ENCODE assay signal across 30 mouse cellular contexts in genomic region chr8:13122887-13123421, GRCm38 (mm10). TPM values are rescaled to one million over a fixed set of nuclear protein-coding genes. Genes with fewer than 3 reads are reported as not detected.
DNase-seq lines count a peak whose midpoint lies in the region; ATAC-seq and TF ChIP-seq lines count a peak whose summit lies in the region.
"Had no signal": no experiment of that assay in that cellular context is flagged by ENCODE, and none has a peak within 500 bp of the region (broad histone marks: within the 10 kb centered on the region; RNA-seq: fewer than 3 reads in every experiment).

No protein-coding gene starts in this region.

- no peak for DNase-seq in stomach, postnatal 0 days (ENCODE audit: low spot score)
- peak; percentile 39 for DNase-seq in liver
- no peak for DNase-seq in kidney, adult 9 months
- DNase-seq: adrenal gland, postnatal 14 days; B cell, adult 2 months; cerebellum, adult 9-10 months; forebrain, postnatal 0 days; gastrocnemius, postnatal 14 days; heart, adult 18-20 months; kidney, adult 18-20 months; kidney, postnatal 10 days; lung, embryonic 14.5 days; right cerebral cortex, adult 18-20 months; right cerebral cortex, postnatal 4 days; thymus, adult 2 months; thymus, postnatal 4 days had no signal

- H3K4me2 ChIP-seq in stomach, embryonic 15.5 days: no peak overlapping the region
- H3K4me2 ChIP-seq in stomach, postnatal 0 days (replicated peaks; ENCODE audit: low read depth): no peak overlapping the region
- no peak overlapping the region for H3K4me2 ChIP-seq in liver, embryonic 16.5 days (ENCODE audit: low read depth, low read length)
- H3K4me2 ChIP-seq in forebrain, embryonic 15.5 days (replicated peaks): no peak overlapping the region
- H3K4me2 ChIP-seq in hindbrain, embryonic 13.5 days: no peak overlapping the region
- H3K4me2 ChIP-seq: hindbrain, embryonic 14.5 days; limb, embryonic 13.5 days; lung, embryonic 14.5 days; neural tube, embryonic 13.5 days had no signal

- no peaks in the 10 kb centered on the region for H3K9me3 ChIP-seq in stomach, embryonic 15.5 days
- H3K9me3 ChIP-seq in stomach, postnatal 0 days (ENCODE audit: control insufficient read depth, low read length): no peaks in the 10 kb centered on the region
- H3K9me3 ChIP-seq in liver, embryonic 16.5 days (replicated peaks; ENCODE audit: control insufficient read depth, low read length): no peaks in the 10 kb centered on the region
- H3K9me3 ChIP-seq in forebrain, embryonic 15.5 days: no peaks in the 10 kb centered on the region
- H3K9me3 ChIP-seq in hindbrain, embryonic 13.5 days: no peaks in the 10 kb centered on the region
- H3K9me3 ChIP-seq: forebrain, embryonic 10.5 days; limb, embryonic 13.5 days; midbrain, embryonic 10.5 days; neural tube, embryonic 13.5 days had no signal

- no peaks in the 10 kb centered on the region for H3K4me1 ChIP-seq in stomach, embryonic 15.5 days
- H3K4me1 ChIP-seq in stomach, postnatal 0 days (replicated peaks; ENCODE audit: control insufficient read depth, insufficient read depth): no peaks in the 10 kb centered on the region
- H3K4me1 ChIP-seq in liver, embryonic 16.5 days (ENCODE audit: control insufficient read depth, low read depth, low read length): peaks cover 26% of the 10 kb centered on the region
- H3K4me1 ChIP-seq in forebrain, embryonic 15.5 days: no peaks in the 10 kb centered on the region
- H3K4me1 ChIP-seq in hindbrain, embryonic 13.5 days (replicated peaks): no peaks in the 10 kb centered on the region
- H3K4me1 ChIP-seq: forebrain, embryonic 10.5 days; limb, embryonic 13.5 days; midbrain, embryonic 10.5 days; neural tube, embryonic 13.5 days had no signal

- peak; percentile 29; the same call in 1 of the 2 replicates for ATAC-seq in stomach, embryonic 15.5 days (ENCODE audit: insufficient read depth, low FRiP score, low read depth)
- no peak for ATAC-seq in stomach, postnatal 0 days (ENCODE audit: low FRiP score, low TSS enrichment)
- peak; percentile 60 for ATAC-seq in liver, embryonic 16.5 days (ENCODE audit: low read depth)
- no peak for ATAC-seq in forebrain, embryonic 15.5 days (replicated peaks)
- ATAC-seq in hindbrain, embryonic 13.5 days (ENCODE audit: low FRiP score): no peak
- ATAC-seq: forebrain, postnatal 0 days; inflammation-experienced regulatory T-cells, adult 6 months; midbrain, embryonic 16.5 days had no signal

- H3K36me3 ChIP-seq in stomach, embryonic 15.5 days: peaks cover 50% of the 10 kb centered on the region
- peaks cover 23% of the 10 kb centered on the region for H3K36me3 ChIP-seq in stomach, postnatal 0 days (ENCODE audit: control insufficient read depth, insufficient read depth, low read length)
- peaks cover 30% of the 10 kb centered on the region for H3K36me3 ChIP-seq in liver, embryonic 16.5 days (ENCODE audit: control insufficient read depth, insufficient read depth)
- H3K36me3 ChIP-seq in forebrain, embryonic 15.5 days: peaks cover 40% of the 10 kb centered on the region
- H3K36me3 ChIP-seq in hindbrain, embryonic 13.5 days: peaks cover 73% of the 10 kb centered on the region

- no peaks in the 10 kb centered on the region for H3K27me3 ChIP-seq in stomach, embryonic 15.5 days (replicated peaks)
- H3K27me3 ChIP-seq in stomach, postnatal 0 days (ENCODE audit: control insufficient read depth, insufficient read depth, low read length): no peaks in the 10 kb centered on the region
- H3K27me3 ChIP-seq in liver, embryonic 16.5 days (ENCODE audit: control insufficient read depth, insufficient read depth, low read depth, low read length): no peaks in the 10 kb centered on the region
- H3K27me3 ChIP-seq in forebrain, embryonic 15.5 days: no peaks in the 10 kb centered on the region
- H3K27me3 ChIP-seq in hindbrain, embryonic 13.5 days: no peaks in the 10 kb centered on the region
- H3K27me3 ChIP-seq: CH12.LX; limb, embryonic 13.5 days; neural tube, embryonic 13.5 days had no signal

- TF ChIP-seq EP300 in stomach, postnatal 0 days (optimal IDR thresholded peaks at IDR 0.05): no peak

- no peak overlapping the region for H3K27ac ChIP-seq in stomach, embryonic 15.5 days
- H3K27ac ChIP-seq in stomach, postnatal 0 days (replicated peaks): no peak overlapping the region
- peak overlapping the region; percentile 22; the same call in 1 of the 2 replicates for H3K27ac ChIP-seq in liver, embryonic 16.5 days (ENCODE audit: low read length)
- H3K27ac ChIP-seq in forebrain, embryonic 15.5 days (replicated peaks): no peak overlapping the region
- H3K27ac ChIP-seq in hindbrain, embryonic 13.5 days: no peak overlapping the region
- H3K27ac ChIP-seq: forebrain, embryonic 10.5 days; hindbrain, embryonic 14.5 days; layer of hippocampus, adult 2 months; limb, embryonic 13.5 days; midbrain, embryonic 10.5 days; neural tube, embryonic 13.5 days had no signal

- TF ChIP-seq CTCF in stomach, postnatal 0 days (IDR thresholded peaks at IDR 0.05; ENCODE audit: low read depth): no peak

- 88% methylated on average over 7 of the region's 7 CpGs for WGBS in stomach, embryonic 15.5 days
- WGBS in stomach, postnatal 0 days: 92% methylated on average over 7 of the region's 7 CpGs
- 19% methylated on average over 7 of the region's 7 CpGs for WGBS in liver, embryonic 16.5 days (ENCODE audit: insufficient replicate concordance)
- WGBS in forebrain, embryonic 15.5 days: 97% methylated on average over 7 of the region's 7 CpGs
- WGBS in hindbrain, embryonic 13.5 days: 94% methylated on average over 7 of the region's 7 CpGs

- H3K4me3 ChIP-seq in stomach, embryonic 15.5 days (replicated peaks): no peak overlapping the region
- H3K4me3 ChIP-seq in stomach, postnatal 0 days (ENCODE audit: low read depth, low read length): no peak overlapping the region
- H3K4me3 ChIP-seq in liver, embryonic 16.5 days (ENCODE audit: low read depth, low read length): no peak overlapping the region
- no peak overlapping the region for H3K4me3 ChIP-seq in forebrain, embryonic 15.5 days
- no peak overlapping the region for H3K4me3 ChIP-seq in hindbrain, embryonic 13.5 days
- H3K4me3 ChIP-seq: forebrain, embryonic 10.5 days; layer of hippocampus, adult 2 months; limb, embryonic 13.5 days; midbrain, embryonic 10.5 days; myocyte; neural tube, embryonic 13.5 days had no signal

- no peak overlapping the region for H3K9ac ChIP-seq in stomach, embryonic 15.5 days
- no peak overlapping the region for H3K9ac ChIP-seq in stomach, postnatal 0 days (ENCODE audit: low read length)
- no peak overlapping the region; the same call in 1 of the 2 replicates for H3K9ac ChIP-seq in liver, embryonic 16.5 days (ENCODE audit: low read depth, low read length)
- H3K9ac ChIP-seq in forebrain, embryonic 15.5 days (replicated peaks): no peak overlapping the region
- no peak overlapping the region for H3K9ac ChIP-seq in hindbrain, embryonic 13.5 days
- H3K9ac ChIP-seq: forebrain, postnatal 0 days; hindbrain, embryonic 14.5 days; limb, embryonic 13.5 days; lung, embryonic 14.5 days; neural tube, embryonic 13.5 days had no signal

RNA-seq across cellular contexts. Expression of gene Cul4a, which starts 17.5 kb away (rescaled TPM):
- polyA plus RNA-seq in stomach, embryonic 15.5 days (2015; fragmentation: Nextera tagmentation; extraction: Ambion mirVana): 91.8 and 94.5 TPM in 2 replicates
- 47.1 and 52.6 TPM in 2 replicates for polyA plus RNA-seq in stomach, postnatal 0 days (2015; fragmentation: Nextera tagmentation; extraction: Ambion mirVana)
- polyA plus RNA-seq in liver, embryonic 16.5 days (2015; fragmentation: Nextera tagmentation; extraction: Ambion mirVana): 72.1 and 76.1 TPM in 2 replicates
- polyA plus RNA-seq in forebrain, embryonic 15.5 days (2015; fragmentation: Nextera tagmentation; extraction: Ambion mirVana): 68.4 and 73.8 TPM in 2 replicates
- polyA plus RNA-seq in hindbrain, embryonic 13.5 days (2015; fragmentation: Nextera tagmentation; extraction: Ambion mirVana): 71.7 and 73.0 TPM in 2 replicates

RNA-seq across cellular contexts. Expression of gene Pcid2, which starts 17.7 kb away (rescaled TPM):
- 33.7 and 34.5 TPM in 2 replicates for polyA plus RNA-seq in stomach, embryonic 15.5 days (2015; fragmentation: Nextera tagmentation; extraction: Ambion mirVana)
- polyA plus RNA-seq in stomach, postnatal 0 days (2015; fragmentation: Nextera tagmentation; extraction: Ambion mirVana): 13.9 and 15.1 TPM in 2 replicates
- 13.1 and 14.3 TPM in 2 replicates for polyA plus RNA-seq in liver, embryonic 16.5 days (2015; fragmentation: Nextera tagmentation; extraction: Ambion mirVana)
- polyA plus RNA-seq in forebrain, embryonic 15.5 days (2015; fragmentation: Nextera tagmentation; extraction: Ambion mirVana): 51.0 and 51.4 TPM in 2 replicates
- polyA plus RNA-seq in hindbrain, embryonic 13.5 days (2015; fragmentation: Nextera tagmentation; extraction: Ambion mirVana): 41.7 and 44.3 TPM in 2 replicates

RNA-seq across cellular contexts. Expression of gene Lamp1, which starts 36.0 kb away (rescaled TPM):
- polyA plus RNA-seq in stomach, embryonic 15.5 days (2015; fragmentation: Nextera tagmentation; extraction: Ambion mirVana): 295 and 327 TPM in 2 replicates
- 260 and 278 TPM in 2 replicates for polyA plus RNA-seq in stomach, postnatal 0 days (2015; fragmentation: Nextera tagmentation; extraction: Ambion mirVana)
- polyA plus RNA-seq in liver, embryonic 16.5 days (2015; fragmentation: Nextera tagmentation; extraction: Ambion mirVana): 181 and 197 TPM in 2 replicates
- polyA plus RNA-seq in forebrain, embryonic 15.5 days (2015; fragmentation: Nextera tagmentation; extraction: Ambion mirVana): 236 and 242 TPM in 2 replicates
- 272 and 273 TPM in 2 replicates for polyA plus RNA-seq in hindbrain, embryonic 13.5 days (2015; fragmentation: Nextera tagmentation; extraction: Ambion mirVana)

Comparison
In these comparisons a context has a peak if more than half of its experiments do, and no peak if none do; other contexts are left out.
1. ATAC-seq: peak in stomach, embryonic 15.5 days (single experiment) and liver, embryonic 16.5 days (single experiment); none in stomach, postnatal 0 days (single experiment), forebrain, embryonic 15.5 days (single experiment) and hindbrain, embryonic 13.5 days (single experiment).